Mouse (Mus musculus): ENCODE results near the gene Tcerg1l.

Gene Tcerg1l

DNA sequence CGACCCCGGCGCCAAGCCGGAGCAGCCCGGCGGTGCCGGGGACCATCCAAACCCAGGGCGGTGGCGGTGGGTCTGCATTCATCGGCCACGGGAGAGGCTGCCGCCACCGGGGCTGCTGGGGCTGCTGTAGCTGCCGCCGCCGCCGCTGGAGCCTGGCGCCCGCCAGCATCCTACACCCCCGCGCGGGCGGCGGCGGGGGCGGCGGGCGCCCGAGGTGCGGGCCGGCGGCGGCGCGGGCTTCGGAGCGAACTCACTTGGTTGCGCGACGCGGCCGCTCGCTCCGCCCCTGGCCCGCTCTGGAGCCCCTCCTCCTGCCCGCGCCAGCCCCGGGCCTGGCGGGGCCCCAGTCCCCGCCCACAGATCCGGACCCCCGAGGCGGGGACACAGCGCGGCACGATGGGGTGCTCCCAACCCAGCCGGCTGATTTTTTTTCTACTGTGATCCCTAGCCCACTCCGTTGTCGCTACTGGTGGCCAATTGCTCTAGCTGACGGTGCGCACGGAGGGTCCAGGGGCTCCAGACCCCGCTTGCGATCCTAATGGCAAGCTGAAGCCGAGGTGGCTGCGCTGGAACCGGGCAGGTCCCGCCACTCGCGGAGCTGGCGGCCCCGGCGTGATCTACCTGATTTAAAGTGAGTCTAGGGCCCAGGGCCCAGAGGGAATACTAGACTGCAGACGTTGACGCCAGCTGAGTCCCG, at the start of gene Tcerg1l:
Gene Tcerg1l (minus strand): TSS at position 246 of the 697 bp plus-strand sequence.
- DNase-seq (ENCODE audit: extremely low spot score, low read depth, low spot score) = no peak

DNA sequence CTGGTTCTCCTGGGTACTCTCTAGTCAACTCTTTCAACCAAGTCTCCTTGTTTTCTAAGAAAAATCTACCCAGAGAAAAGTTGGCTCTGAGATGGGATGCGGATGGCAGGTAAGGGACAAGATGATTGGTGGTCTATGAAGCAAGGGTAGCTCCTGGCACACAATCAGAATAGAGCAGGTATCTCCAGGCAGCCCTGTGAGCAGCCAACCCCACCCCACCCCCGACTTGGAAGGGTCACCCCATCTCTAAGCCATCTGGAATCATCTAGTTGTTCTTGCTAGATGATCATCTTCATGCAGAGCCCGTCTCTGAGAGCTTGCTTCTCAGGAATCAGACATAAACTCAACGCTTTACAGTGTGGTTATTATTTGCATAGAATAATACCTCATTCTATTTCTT, 44.6 kb upstream of the Tcerg1l start:
- no peak for DNase-seq (ENCODE audit: extremely low spot score, low read depth, low spot score)

DNA sequence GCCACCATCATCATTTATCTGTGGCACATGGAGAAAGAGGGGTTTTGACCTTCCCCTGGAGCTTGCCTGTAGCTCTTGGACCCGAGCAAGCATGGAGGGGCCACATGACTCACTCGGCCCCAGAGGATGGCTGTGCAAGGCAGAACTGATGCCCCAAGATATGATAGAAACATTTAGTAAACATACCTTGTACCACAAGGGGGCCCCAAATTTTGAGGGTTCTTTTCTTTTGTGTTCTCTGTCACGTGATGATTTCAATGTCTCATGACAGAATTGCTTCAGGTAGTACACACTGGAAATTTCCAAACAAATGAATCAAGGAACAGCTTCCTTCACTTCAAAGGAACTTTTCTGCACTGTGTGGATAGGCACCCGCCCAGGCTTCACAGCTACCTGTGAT, 35.0 kb upstream of the Tcerg1l start:
- DNase-seq (ENCODE audit: extremely low spot score, low read depth, low spot score) = no peak

DNA sequence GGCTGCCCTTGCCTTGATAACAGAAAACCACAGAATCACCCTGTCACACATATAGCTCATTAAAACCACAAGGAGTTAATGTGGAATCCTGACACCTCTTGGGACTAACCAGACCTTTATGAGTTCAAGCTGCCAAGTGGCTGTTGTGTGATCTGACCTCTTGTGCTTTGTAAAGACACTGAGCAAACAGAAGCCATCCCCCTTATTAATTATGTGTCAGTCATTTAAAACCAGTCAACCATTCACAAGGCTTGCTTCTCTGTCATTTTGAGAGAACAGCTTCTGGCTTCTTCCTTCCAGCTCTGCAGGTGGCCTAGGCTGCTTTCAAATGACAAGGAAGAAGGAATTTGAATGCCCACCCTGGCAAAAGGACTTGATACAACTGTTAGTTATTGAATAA, 33.9 kb upstream of the Tcerg1l start:
- DNase-seq (ENCODE audit: extremely low spot score, low read depth, low spot score) = no peak

DNA sequence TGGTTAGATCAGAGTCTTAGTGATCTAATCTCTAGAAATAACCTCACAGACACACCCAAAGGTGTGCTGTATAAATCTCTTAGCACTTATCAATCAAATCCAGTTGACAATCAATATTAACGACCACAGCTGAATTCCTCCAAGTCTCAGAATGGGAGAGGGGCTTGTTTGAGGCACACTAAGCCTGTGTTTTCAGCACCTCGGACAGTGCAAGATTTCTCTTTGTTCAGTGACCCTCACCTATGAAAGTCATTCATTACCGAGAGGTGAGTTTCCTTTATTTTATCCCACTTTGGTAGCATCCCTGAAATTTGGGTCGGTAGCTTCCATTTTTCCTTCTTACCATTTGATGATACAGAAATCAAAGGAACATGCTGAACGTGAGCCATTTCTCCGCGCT, 32.4 kb upstream of the Tcerg1l start:
- peak; percentile 37 for DNase-seq (ENCODE audit: extremely low spot score, low read depth, low spot score)

DNA sequence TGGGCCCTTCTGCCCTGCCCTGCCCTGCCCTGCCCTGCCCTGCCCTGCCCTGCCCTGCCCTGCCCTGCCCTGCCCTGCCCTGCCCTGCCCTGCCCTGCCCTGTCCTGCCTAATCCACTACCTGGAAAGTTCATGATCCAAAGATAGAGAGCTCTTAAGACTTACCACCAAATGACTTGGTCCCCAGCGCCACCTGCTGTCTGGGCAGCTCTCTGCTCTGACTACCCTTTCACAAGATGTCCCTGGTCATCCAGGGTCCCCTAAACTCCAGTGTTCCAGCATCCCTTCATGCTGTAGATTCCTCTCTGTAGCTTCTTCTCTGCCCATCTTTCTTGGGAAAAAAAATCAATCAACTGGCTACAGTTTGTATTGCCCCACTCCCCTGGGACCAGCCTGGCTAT, 31.3 kb upstream of the Tcerg1l start:
- DNase-seq (ENCODE audit: extremely low spot score, low read depth, low spot score) = no peak

DNA sequence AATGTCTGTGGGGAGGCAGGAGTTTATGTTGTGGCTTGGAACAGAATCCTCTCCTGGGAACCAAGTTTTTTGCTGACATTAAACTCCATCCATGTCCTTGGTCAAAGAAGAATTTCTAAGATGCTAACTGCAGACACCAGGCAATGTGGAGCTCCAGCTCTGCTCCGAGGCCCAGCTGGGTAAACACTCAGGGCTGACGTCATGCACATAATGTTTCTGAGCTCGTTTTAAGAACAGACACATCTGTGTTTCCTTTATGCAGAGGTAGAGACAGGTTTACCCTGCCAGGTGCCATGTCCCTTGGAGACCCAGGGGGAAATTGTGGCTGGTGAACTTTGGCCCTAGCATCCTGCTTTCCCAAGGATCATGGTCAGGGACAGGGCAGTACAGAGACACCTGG, 29.9 kb upstream of the Tcerg1l start:
- no peak for DNase-seq (ENCODE audit: extremely low spot score, low read depth, low spot score)

DNA sequence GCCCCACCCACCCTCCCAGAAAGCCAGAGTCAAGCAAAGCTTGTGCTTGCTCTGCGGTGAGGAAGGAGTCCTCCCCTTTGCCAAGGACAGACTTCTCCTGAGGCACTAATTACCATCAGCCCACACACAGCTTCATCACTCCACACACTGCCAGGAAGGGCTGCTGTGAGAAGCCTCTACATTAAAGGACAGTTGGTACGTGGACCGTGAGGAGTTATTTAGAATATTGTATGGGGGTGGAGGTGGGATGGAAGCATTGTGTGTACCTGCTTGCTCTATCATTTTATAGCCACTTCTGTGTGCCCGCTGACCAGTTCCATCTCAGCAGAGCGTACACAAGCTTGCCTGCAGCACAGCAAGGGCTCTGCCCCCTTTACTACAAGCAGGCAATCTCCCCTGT, 16.0 kb upstream of the Tcerg1l start:
- DNase-seq (ENCODE audit: extremely low spot score, low read depth, low spot score) = no peak

DNA sequence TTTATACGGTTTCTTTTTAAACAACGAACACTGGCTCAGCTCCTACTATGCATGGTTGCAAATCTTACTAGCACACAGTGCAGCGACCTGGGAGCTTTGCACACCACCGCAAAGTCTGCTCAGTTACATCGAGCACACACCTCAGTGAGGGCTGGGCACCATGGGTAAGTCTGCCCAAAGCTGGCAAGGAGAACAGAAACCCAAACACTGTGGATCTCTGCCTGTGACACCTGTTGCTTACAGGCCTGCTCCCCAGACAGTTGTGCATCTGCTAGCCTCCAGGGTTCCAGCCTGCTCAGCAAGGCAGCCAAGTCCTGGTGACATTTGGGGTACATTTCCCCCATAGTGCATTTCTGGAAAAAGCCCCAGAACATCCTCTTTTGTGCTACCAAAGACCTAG, 4.1 kb upstream of the Tcerg1l start:
- DNase-seq (ENCODE audit: extremely low spot score, low read depth, low spot score) = no peak

DNA sequence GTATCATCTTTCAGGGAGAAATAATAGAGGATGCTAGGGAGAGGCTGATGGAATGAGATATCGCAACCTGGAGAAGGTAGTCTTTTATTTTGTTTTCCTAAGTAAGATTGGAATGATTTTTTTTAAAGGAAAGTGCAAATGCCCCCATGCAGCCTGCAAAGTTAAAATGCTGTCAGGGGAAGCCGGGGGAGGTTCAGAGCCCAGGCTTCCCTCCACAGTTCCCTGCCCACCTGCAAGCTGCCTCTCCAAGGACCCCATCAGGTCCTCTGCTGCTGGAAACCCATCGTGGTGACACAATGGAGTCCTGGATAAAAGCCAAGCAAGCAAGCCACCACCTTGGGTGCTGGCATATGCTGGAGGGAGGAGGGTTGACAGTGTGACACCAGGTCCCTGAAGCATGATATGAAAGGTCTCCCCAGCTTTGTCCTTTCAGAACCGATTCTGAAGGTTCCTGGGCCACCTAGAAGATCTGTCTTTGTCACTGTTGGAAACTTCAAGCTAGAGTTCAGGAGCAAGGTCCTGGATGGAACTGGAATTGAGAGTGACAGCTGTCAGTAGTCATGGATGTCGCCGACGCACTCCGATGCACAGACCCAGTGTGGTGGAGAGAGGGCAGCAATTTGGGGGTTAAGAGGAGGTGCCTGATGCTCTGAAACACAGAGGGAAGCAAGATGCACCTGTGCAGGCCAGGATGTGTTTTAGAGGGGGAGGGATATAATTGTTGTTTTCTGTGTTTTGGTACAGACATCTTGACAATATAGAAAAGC, 3.2 kb upstream of the Tcerg1l start:
- no peak for DNase-seq (ENCODE audit: extremely low spot score, low read depth, low spot score)

DNA sequence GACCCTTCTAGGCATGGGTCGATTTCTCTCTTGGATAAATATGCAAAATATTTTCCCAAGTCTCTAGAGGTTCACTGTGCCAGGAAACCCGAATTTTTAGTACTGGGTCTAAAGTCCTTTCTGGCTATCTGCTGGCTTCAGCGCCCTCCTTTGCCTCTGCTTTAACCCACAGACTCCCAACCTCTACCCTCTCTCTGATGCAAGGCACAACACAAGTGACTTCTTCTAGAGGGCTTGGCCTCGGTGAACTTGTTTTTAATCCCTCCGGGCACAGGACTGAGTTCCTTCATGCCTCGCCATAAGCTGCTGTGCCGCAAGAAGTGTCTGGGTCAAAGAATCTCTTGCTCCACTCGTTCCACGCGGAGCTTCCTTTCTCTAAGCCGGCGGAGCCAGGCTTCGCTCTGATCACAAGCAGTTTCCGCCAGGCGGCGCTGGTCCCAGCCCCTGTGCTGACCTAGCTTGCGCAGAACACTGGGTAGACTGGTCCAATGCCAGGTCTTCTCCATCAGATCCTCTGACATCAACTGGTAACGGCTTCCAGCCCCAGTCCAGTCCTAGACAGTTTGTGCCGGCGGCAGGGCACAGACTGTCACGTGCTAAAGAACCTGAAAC, 758 bp upstream of the Tcerg1l start:
- peak; percentile 26 for DNase-seq (ENCODE audit: extremely low spot score, low read depth, low spot score)

DNA sequence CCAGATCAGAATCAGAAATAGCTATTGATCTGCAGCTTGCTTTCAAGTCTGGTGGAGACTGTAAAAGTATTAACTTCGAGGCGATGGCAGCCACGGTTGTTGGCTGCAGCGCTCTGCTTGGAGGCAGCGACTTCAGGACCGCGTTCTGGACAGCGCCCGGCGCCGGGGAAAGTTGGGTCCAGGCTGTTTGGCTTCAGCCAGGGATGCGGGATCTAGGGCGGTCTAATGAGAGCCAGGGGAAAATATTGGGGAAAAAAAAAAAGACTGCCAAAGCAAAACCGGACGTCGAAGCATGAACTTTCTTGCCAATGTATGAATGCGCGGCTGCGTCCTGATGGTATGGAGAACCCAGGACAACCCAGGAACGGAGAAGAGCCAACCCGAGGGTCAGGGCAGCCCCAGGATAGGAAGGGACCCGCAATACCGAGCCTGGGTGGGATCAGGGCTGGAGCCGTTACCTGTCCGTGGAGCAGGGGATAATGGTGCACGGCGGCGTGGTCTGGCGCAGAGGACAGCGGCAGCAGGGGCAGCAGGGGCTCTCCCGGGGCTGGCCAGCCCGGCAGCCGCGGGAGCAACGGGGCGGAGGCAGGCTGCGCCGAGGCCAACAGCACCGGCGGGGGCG, 556 bp downstream of the Tcerg1l start:
- DNase-seq (ENCODE audit: extremely low spot score, low read depth, low spot score) = peak; percentile 26

DNA sequence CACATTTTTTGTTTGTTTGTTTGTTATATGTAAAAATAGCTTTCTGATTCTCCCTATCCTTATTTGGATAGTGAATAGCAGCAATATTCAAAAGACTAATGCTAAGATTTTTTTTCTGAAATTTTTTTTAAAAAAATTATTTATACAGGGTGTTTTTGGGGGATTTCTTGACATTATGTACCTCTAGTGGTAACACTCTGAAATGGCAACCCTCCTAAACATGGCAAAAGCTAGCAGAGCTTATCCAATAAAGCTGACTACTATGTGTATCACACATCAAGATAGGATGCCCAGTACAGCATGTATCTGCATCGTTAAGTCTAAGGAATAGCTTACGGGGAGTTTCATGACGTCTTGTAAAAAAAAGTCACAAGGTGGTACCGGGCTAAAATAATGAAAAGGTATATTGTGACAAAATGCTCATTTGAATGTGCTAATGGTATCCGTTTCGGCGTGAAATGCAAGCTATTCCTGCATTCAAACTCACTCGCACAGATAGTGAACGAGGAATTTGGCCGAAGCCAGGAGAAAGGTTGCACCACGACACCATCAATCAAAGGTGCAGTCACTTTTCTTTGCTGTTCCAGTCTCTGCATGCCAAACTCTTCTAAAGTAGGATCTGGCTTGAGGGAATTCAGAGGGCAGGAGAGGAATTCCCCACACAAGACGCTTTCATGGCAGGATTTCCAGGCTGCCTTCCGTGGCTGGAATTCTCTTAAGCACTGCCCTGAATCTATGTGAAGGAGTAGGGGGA, 1.2 kb downstream of the Tcerg1l start:
- no peak for DNase-seq (ENCODE audit: extremely low spot score, low read depth, low spot score)

DNA sequence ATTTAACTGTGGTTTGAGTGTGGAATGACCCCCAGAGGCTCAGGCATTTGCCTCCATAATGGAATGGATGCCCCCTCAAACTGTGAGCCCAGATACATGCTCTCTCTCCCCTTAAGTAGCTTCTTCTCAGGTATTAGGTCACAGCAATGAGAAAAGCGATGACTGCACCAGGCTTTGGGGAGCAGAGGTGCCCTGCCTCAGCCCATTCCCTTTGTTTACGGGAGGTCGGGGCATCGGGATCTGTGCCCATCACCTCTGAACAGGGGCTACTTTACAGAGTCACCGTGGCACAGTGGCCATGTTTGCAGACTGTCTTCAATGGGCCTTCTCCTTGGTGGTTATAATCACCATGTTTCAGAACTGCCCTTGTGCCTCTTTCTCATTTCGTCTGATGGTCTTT, 7.6 kb downstream of the Tcerg1l start:
- DNase-seq (ENCODE audit: extremely low spot score, low read depth, low spot score) = no peak

DNA sequence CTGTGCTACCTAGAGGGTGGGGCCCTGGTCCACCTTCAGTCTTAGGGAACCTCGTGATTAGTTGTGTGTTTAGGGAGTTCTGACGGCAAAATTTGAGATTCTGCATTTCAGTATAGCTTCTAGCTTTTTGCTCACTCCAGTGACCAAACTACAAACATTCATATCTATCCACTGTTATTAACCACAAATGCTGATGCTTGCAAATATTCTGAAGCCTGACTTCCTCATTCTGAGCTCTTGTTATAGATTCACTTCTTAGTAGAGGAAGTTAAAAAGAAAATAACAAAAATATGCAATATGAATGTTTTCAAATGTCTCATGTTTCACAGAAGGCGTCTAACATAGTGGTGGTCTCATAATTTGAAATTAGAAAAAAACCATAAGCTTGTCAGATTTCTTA, 8.5 kb downstream of the Tcerg1l start:
- no peak for DNase-seq (ENCODE audit: extremely low spot score, low read depth, low spot score)

DNA sequence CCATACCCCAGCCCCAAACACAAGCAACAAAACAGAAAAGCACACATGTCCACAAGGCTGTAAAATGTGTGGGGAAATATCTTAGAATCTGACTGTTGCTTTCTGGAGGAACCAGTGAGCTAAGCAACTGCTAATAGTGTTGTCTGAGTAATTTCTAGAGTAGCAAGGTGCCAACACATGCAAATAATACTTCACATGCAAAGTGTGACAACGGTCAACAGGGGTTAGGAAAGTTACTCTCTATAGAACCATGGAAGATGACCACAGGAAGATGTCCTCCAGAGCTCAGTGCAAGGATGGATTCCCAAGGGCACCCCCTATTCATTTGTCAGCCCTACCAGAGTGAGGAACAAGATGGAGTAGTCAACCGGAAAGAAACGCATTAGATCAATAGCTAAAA, 18.3 kb downstream of the Tcerg1l start:
- no peak for DNase-seq (ENCODE audit: extremely low spot score, low read depth, low spot score)

DNA sequence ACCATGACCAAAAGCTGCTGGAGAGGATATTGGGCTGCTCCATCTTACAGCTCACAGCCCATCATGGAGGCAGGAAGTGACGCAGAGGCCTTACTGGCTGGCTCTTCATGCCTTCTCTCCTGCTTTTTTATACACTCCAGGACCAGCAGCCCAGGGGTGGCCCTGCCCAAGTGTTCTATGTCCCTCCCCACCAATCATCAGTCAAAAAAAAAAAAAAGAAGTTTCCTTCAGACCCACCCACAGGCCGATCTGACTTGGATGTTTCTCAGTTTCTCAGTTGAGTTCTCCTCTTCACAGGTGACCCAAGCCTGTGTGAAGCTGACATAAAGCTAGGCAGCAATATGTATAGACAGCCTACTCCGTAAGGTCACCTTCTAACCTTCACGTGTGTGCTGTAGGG, 19.0 kb downstream of the Tcerg1l start:
- no peak for DNase-seq (ENCODE audit: extremely low spot score, low read depth, low spot score)

DNA sequence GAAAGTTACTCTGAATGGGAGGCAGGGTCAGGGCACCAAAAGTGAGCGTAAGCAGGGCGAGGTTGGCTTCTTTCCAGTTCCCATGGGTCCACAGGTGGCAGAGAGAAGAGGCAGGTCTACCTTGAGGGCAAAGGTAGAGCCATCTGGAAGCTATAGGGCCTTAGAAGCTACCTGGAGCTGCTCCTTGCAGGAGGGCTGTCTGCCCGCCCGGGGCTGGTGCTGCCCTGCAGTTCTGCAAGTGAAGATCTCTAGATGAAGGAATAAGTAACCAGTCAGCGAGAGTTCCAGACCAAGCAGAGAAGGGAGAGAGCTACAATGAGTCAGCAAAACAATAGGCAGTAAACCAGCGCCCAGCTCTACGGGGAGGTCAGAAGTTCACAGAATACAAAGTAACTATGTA, 22.0 kb downstream of the Tcerg1l start:
- DNase-seq (ENCODE audit: extremely low spot score, low read depth, low spot score) = no peak

DNA sequence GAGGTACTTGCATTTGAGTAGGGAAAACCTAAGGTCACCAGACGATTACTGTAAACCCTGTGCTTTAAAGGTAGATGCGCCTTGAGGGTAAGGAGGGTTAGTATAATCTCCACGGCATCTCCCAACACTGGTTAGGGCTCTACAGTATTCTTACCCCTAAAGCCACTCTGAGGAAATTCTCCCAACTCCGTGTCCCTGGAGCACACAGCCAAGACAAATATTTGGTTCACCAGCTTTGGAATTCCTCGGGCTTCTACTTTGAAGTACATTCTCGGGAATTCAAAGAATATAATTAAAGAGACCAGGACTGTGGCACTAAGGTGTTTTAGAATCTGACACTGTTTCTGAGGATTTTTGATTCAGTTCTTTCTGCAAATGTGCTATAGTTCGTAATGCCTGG, 23.2 kb downstream of the Tcerg1l start:
- DNase-seq (ENCODE audit: extremely low spot score, low read depth, low spot score) = no peak

DNA sequence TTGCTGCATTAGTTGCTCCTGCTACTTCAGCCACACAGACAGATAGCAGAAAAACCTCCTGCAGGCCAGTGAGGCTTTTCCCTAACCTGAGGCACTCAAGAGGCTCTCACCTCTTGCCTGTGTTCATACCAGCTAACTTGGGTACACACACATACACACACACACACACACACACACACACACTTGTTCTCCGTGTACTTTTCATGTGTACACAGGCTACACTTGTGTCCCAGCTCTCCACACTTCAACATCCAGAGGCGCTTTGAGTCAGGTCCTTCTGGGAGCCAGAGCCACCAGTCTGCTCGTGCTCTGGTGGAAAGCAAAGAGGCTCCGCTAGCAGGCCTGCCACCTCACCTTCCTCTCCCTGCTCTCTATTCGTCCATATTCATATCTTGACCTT, 24.0 kb downstream of the Tcerg1l start:
- DNase-seq (ENCODE audit: extremely low spot score, low read depth, low spot score) = no peak

DNA sequence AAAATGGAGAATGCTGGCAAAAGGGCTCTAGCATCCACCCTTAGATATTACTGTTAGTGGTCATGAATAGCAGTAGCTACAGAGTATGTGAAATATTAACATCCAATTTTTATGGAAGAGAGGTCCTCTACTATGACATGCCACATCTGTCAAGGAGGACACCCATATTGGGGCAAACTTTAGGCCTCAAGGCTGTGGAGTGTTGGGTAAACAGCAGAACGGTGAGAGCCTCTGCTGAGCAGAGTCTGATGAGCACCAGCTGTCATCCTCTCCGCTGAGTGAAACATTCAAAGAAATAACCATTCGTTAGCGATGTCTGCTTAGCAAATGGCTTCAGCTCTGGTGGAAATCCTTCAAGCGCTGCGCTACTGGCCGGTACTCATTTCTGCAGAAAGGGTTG, 30.0 kb downstream of the Tcerg1l start:
- no peak for DNase-seq (ENCODE audit: extremely low spot score, low read depth, low spot score)

All from hindlimb bud, embryonic 11.5 days (tissue).